ENCODE assay signal across 21 mouse cellular contexts in genomic region chr10:4376931-4377330, GRCm38 (mm10). TPM values are rescaled to one million over a fixed set of nuclear protein-coding genes. Genes with fewer than 3 reads are reported as not detected.
DNase-seq lines count a peak whose midpoint lies in the region; ATAC-seq and TF ChIP-seq lines count a peak whose summit lies in the region.
"Had no signal": no experiment of that assay in that cellular context is flagged by ENCODE, and none has a peak within 500 bp of the region (broad histone marks: within the 10 kb centered on the region; RNA-seq: fewer than 3 reads in every experiment).

No protein-coding gene starts in this region.

- no peaks in the 10 kb centered on the region for H3K9me3 ChIP-seq in intestine, embryonic 14.5 days (ENCODE audit: control insufficient read depth, low read length)
- no peaks in the 10 kb centered on the region for H3K9me3 ChIP-seq in intestine, postnatal 0 days (ENCODE audit: control insufficient read depth)
- H3K9me3 ChIP-seq in lung, embryonic 15.5 days: no peaks in the 10 kb centered on the region
- H3K9me3 ChIP-seq in stomach, embryonic 15.5 days: no peaks in the 10 kb centered on the region
- H3K9me3 ChIP-seq: embryonic facial prominence, embryonic 13.5 days; hindbrain, embryonic 13.5 days; midbrain, embryonic 12.5 days; neural tube, embryonic 15.5 days had no signal

- DNase-seq in gastrocnemius, adult 2 months: no peak
- DNase-seq in gastrocnemius, adult 18-20 months (ENCODE audit: low spot score): no peak
- DNase-seq in intestine, embryonic 14.5 days (ENCODE audit: low spot score): no peak
- DNase-seq in lung, postnatal 14 days: no peak
- DNase-seq in adrenal gland, adult 2 months: no peak
- DNase-seq: cerebellum, adult 8-10 months; cerebellum, postnatal 36 days; embryo, embryonic 11 days; gastrocnemius, postnatal 14 days; layer of hippocampus, postnatal 36 days; right cerebral cortex, adult 18-20 months; thymus, postnatal 25 days had no signal

- H3K27me3 ChIP-seq in intestine, embryonic 14.5 days (replicated peaks; ENCODE audit: control insufficient read depth, insufficient read depth, low read length): no peaks in the 10 kb centered on the region
- H3K27me3 ChIP-seq in intestine, postnatal 0 days (replicated peaks; ENCODE audit: control insufficient read depth, insufficient read depth, low read length): no peaks in the 10 kb centered on the region
- H3K27me3 ChIP-seq in lung, embryonic 15.5 days: no peaks in the 10 kb centered on the region
- no peaks in the 10 kb centered on the region for H3K27me3 ChIP-seq in stomach, embryonic 15.5 days (replicated peaks)
- H3K27me3 ChIP-seq: embryonic facial prominence, embryonic 13.5 days; hindbrain, embryonic 13.5 days; midbrain, embryonic 12.5 days; neural tube, embryonic 15.5 days had no signal

- 66% methylated on average over 7 of the region's 7 CpGs for WGBS in intestine, embryonic 14.5 days
- 74% methylated on average over 7 of the region's 7 CpGs for WGBS in intestine, postnatal 0 days
- WGBS in lung, embryonic 15.5 days: 70% methylated on average over 7 of the region's 7 CpGs
- 66% methylated on average over 7 of the region's 7 CpGs for WGBS in stomach, embryonic 15.5 days

- no peak overlapping the region for H3K4me2 ChIP-seq in intestine, embryonic 14.5 days (ENCODE audit: low read length)
- H3K4me2 ChIP-seq in intestine, postnatal 0 days (replicated peaks; ENCODE audit: low read depth): no peak overlapping the region
- H3K4me2 ChIP-seq in lung, embryonic 15.5 days: no peak overlapping the region
- no peak overlapping the region for H3K4me2 ChIP-seq in stomach, embryonic 15.5 days
- H3K4me2 ChIP-seq: embryonic facial prominence, embryonic 13.5 days; hindbrain, embryonic 13.5 days; midbrain, embryonic 12.5 days; neural tube, embryonic 15.5 days had no signal

- H3K4me1 ChIP-seq in intestine, embryonic 14.5 days (replicated peaks; ENCODE audit: control insufficient read depth, insufficient read depth, low read length): peaks cover 16% of the 10 kb centered on the region
- H3K4me1 ChIP-seq in intestine, postnatal 0 days (replicated peaks; ENCODE audit: control insufficient read depth, insufficient read depth, low read length): no peaks in the 10 kb centered on the region
- peaks cover 11% of the 10 kb centered on the region; the same call in 1 of the 2 replicates for H3K4me1 ChIP-seq in lung, embryonic 15.5 days
- H3K4me1 ChIP-seq in stomach, embryonic 15.5 days: peaks cover 11% of the 10 kb centered on the region; the same call in 1 of the 2 replicates
- H3K4me1 ChIP-seq: hindbrain, embryonic 13.5 days; midbrain, embryonic 12.5 days had no signal

- intact Hi-C loops in gastrocnemius, adult 2 months (cut with DNase I): no loop called here

- no peak overlapping the region for H3K9ac ChIP-seq in intestine, embryonic 14.5 days (ENCODE audit: low read length)
- H3K9ac ChIP-seq in intestine, postnatal 0 days (ENCODE audit: low read depth, low read length): no peak overlapping the region
- no peak overlapping the region for H3K9ac ChIP-seq in lung, embryonic 15.5 days
- no peak overlapping the region for H3K9ac ChIP-seq in stomach, embryonic 15.5 days
- H3K9ac ChIP-seq: embryonic facial prominence, embryonic 13.5 days; hindbrain, embryonic 13.5 days; midbrain, embryonic 12.5 days; neural tube, embryonic 15.5 days had no signal

- ATAC-seq in intestine, embryonic 14.5 days (replicated peaks; ENCODE audit: low FRiP score, low TSS enrichment, low read depth): no peak
- ATAC-seq in intestine, postnatal 0 days: no peak
- ATAC-seq in lung, embryonic 15.5 days (ENCODE audit: borderline replicate concordance, extremely low read depth, low FRiP score, low TSS enrichment): no peak
- ATAC-seq in stomach, embryonic 15.5 days (ENCODE audit: insufficient read depth, low FRiP score, low read depth): no peak
- ATAC-seq: forebrain, embryonic 14.5 days had no signal

- H3K36me3 ChIP-seq in intestine, embryonic 14.5 days (ENCODE audit: control insufficient read depth, insufficient read depth, low read length): 0 out of 2 replicates have a peak, but pooled peaks cover 6% of the 10 kb centered on the region
- peaks cover 14% of the 10 kb centered on the region for H3K36me3 ChIP-seq in intestine, postnatal 0 days (ENCODE audit: control insufficient read depth, insufficient read depth)
- peaks cover 9% of the 10 kb centered on the region; the same call in 1 of the 2 replicates for H3K36me3 ChIP-seq in lung, embryonic 15.5 days
- H3K36me3 ChIP-seq in stomach, embryonic 15.5 days: peaks cover 5% of the 10 kb centered on the region
- H3K36me3 ChIP-seq: neural tube, embryonic 15.5 days had no signal

- H3K27ac ChIP-seq in gastrocnemius, adult 2 months: peak overlapping the region; percentile 56; the same call in 1 of the 2 replicates
- peak overlapping the region; percentile 57 for H3K27ac ChIP-seq in intestine, embryonic 14.5 days (ENCODE audit: low read depth)
- H3K27ac ChIP-seq in intestine, postnatal 0 days (ENCODE audit: low read depth, low read length): no peak overlapping the region
- 0 out of 2 replicates have a peak overlapping the region, but pooled peaks have one; percentile 42 for H3K27ac ChIP-seq in lung, embryonic 15.5 days
- H3K27ac ChIP-seq in stomach, embryonic 15.5 days: peak overlapping the region; percentile 75
- H3K27ac ChIP-seq: embryonic facial prominence, embryonic 13.5 days; hindbrain, embryonic 13.5 days; midbrain, embryonic 12.5 days; neural tube, embryonic 15.5 days had no signal

- TF ChIP-seq CTCF in gastrocnemius, adult 2 months (IDR thresholded peaks at IDR 0.05): no peak
- TF ChIP-seq CTCF in intestine, postnatal 0 days (IDR thresholded peaks at IDR 0.05; ENCODE audit: low read depth): no peak

- H3K4me3 ChIP-seq in gastrocnemius, adult 2 months: no peak overlapping the region
- no peak overlapping the region for H3K4me3 ChIP-seq in intestine, embryonic 14.5 days (ENCODE audit: low read depth, low read length)
- H3K4me3 ChIP-seq in intestine, postnatal 0 days (ENCODE audit: low read depth, low read length): no peak overlapping the region
- no peak overlapping the region for H3K4me3 ChIP-seq in lung, embryonic 15.5 days
- no peak overlapping the region for H3K4me3 ChIP-seq in stomach, embryonic 15.5 days (replicated peaks)
- H3K4me3 ChIP-seq: embryonic facial prominence, embryonic 13.5 days; erythroblast, embryonic 14.5 days; hindbrain, embryonic 13.5 days; midbrain, embryonic 12.5 days; neural tube, embryonic 15.5 days had no signal

RNA-seq across cellular contexts. Expression of gene Zbtb2, which starts 11.0 kb away (rescaled TPM):
- 1 to 10 TPM; 4.9 to 7.1 TPM for total RNA-seq in gastrocnemius, adult 2 months (2021)
- total RNA-seq in gastrocnemius, adult 18-20 months (2021): 1 to 10 TPM; 4.4 to 5.2 TPM
- 13.0 and 14.4 TPM in 2 replicates for polyA plus RNA-seq in intestine, embryonic 14.5 days (2014; fragmentation: Nextera tagmentation; extraction: Ambion mirVana)
- polyA plus RNA-seq in intestine, postnatal 0 days (2015; fragmentation: Nextera tagmentation; extraction: Ambion mirVana): 5.1 and 5.6 TPM in 2 replicates
- polyA plus RNA-seq in lung, embryonic 15.5 days (2015; fragmentation: Nextera tagmentation; extraction: Ambion mirVana): 15.5 and 16.6 TPM in 2 replicates
- polyA plus RNA-seq in stomach, embryonic 15.5 days (2015; fragmentation: Nextera tagmentation; extraction: Ambion mirVana): 10.5 and 12.3 TPM in 2 replicates
- total RNA-seq in adrenal gland, adult 2 months (2021): 10 to 100 TPM in 1 of 2 experiments, 1 to 10 TPM in 1; 8.3 to 13.7 TPM
- 5.2 and 6.3 TPM in 2 replicates for polyA plus RNA-seq in adrenal gland, adult 2 months (2012; rRNA removed)

RNA-seq across cellular contexts. Expression of gene Rmnd1, which starts 55.3 kb away (rescaled TPM):
- 10 to 100 TPM; 31.8 to 55.6 TPM for total RNA-seq in gastrocnemius, adult 2 months (2021)
- total RNA-seq in gastrocnemius, adult 18-20 months (2021): 10 to 100 TPM; 32.3 to 35.2 TPM
- polyA plus RNA-seq in intestine, embryonic 14.5 days (2014; fragmentation: Nextera tagmentation; extraction: Ambion mirVana): 52.6 TPM in 2 replicates
- polyA plus RNA-seq in intestine, postnatal 0 days (2015; fragmentation: Nextera tagmentation; extraction: Ambion mirVana): 24.8 and 26.8 TPM in 2 replicates
- 41.6 and 47.9 TPM in 2 replicates for polyA plus RNA-seq in lung, embryonic 15.5 days (2015; fragmentation: Nextera tagmentation; extraction: Ambion mirVana)
- 41.6 and 46.8 TPM in 2 replicates for polyA plus RNA-seq in stomach, embryonic 15.5 days (2015; fragmentation: Nextera tagmentation; extraction: Ambion mirVana)
- total RNA-seq in adrenal gland, adult 2 months (2021): 10 to 100 TPM; 42.8 to 54.3 TPM
- 25.2 and 39.5 TPM in 2 replicates for polyA plus RNA-seq in adrenal gland, adult 2 months (2012; rRNA removed)

RNA-seq across cellular contexts. Expression of gene Armt1, which starts 55.3 kb away (rescaled TPM):
- 10 to 100 TPM; 15.5 to 15.6 TPM for total RNA-seq in gastrocnemius, adult 2 months (2021)
- total RNA-seq in gastrocnemius, adult 18-20 months (2021): 10 to 100 TPM; 15.2 to 16.1 TPM
- 18.5 and 20.4 TPM in 2 replicates for polyA plus RNA-seq in intestine, embryonic 14.5 days (2014; fragmentation: Nextera tagmentation; extraction: Ambion mirVana)
- 9.5 and 10.3 TPM in 2 replicates for polyA plus RNA-seq in intestine, postnatal 0 days (2015; fragmentation: Nextera tagmentation; extraction: Ambion mirVana)
- 19.0 and 19.5 TPM in 2 replicates for polyA plus RNA-seq in lung, embryonic 15.5 days (2015; fragmentation: Nextera tagmentation; extraction: Ambion mirVana)
- polyA plus RNA-seq in stomach, embryonic 15.5 days (2015; fragmentation: Nextera tagmentation; extraction: Ambion mirVana): 17.4 and 18.7 TPM in 2 replicates
- total RNA-seq in adrenal gland, adult 2 months (2021): 10 to 100 TPM; 12.6 to 16.1 TPM
- polyA plus RNA-seq in adrenal gland, adult 2 months (2012; rRNA removed): 2.3 and 4.8 TPM in 2 replicates
